Mouse (Mus musculus): Measurements from ENCODE around the gene Grhpr. TPM values are rescaled to one million over a fixed set of nuclear protein-coding genes. Genes with fewer than 3 reads are reported as not detected.

Grhpr gene
- polyA plus RNA-seq, 1 experiment: 5.3 TPM

DNA sequence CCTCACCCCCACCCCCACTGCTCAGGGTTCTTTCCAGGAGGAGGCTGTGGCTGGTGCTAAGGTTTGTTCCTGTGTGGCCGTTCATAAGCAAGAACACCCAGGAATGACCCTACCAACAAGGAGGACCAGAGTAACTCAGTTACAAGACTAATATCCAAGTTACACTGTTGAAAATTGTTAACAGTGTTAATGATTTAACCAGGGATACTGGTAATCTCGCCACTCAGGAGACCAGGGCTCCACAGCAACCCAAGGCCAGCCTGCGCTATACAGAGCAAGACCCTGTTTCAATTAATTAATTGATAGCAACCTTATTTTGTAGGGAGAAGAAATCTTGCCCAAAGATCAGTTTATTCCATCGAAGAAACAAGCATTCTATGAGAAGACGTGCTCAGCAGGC lies 33.7 kb upstream of the Grhpr start:
- no peak for TF ChIP-seq POLR2A (IDR thresholded peaks at IDR 0.05; ENCODE audit: borderline replicate concordance, low read depth, low read length)
- no peak for TF ChIP-seq CTCF (IDR thresholded peaks at IDR 0.05; ENCODE audit: low read depth, low read length)
- Histone ChIP-seq H3K4me1 (ENCODE audit: control insufficient read depth, insufficient read depth, low read length) (no peaks in the 10 kb centered on the region), H3K4me3 (ENCODE audit: insufficient read depth, low read length) (no peak overlapping the region), H3K27ac (ENCODE audit: insufficient read depth, low read depth, low read length) (no peak overlapping the region)

DNA sequence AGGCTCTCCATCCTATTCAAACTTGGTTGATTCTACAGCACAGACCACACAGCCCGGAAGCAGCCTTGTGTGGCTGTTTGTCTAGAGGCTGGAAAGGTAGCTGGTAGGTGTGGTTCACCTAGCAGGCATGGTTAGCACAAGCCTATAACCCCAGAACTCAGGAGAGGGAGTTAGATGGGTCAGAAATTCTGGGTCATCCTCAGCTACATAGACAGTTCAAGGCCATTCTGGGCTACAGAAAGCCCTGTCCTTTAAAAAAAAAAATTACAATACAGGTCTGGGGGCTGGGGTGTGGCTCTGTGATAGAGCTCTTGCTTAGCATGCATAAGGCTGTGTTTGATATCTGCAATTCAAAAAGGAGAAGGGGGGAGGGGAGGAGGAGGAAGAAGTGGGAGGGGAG lies 32.9 kb upstream of the Grhpr start:
- Histone ChIP-seq H3K4me3 (ENCODE audit: insufficient read depth, low read length) (no peak overlapping the region), H3K27ac (ENCODE audit: insufficient read depth, low read depth, low read length) (no peak overlapping the region), H3K4me1 (ENCODE audit: control insufficient read depth, insufficient read depth, low read length) (no peaks in the 10 kb centered on the region)
- TF ChIP-seq CTCF (IDR thresholded peaks at IDR 0.05; ENCODE audit: low read depth, low read length): no peak
- TF ChIP-seq POLR2A (IDR thresholded peaks at IDR 0.05; ENCODE audit: borderline replicate concordance, low read depth, low read length): no peak

DNA sequence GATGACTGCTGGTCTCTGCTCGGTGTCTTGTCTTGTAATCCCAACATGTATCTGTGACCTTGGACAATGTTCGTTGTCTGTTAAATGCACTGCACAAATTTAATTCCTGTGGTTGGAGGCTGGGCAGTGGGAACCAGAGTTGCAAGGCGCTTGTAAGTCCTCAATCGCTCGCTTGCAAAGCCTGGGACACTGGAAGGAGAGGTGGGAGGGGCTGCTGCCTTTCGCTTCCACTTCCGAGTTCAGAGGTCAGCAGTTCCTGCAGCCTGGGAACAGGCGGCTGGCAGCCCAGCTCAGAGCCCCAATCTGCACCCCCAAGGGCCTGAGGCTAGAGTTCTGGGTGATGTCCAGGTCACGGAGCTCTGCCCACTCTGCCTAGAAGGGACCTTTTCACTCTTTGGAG lies 28.2 kb upstream of the Grhpr start:
- Histone ChIP-seq H3K27ac (ENCODE audit: insufficient read depth, low read depth, low read length) (no peak overlapping the region), H3K4me3 (ENCODE audit: insufficient read depth, low read length) (no peak overlapping the region), H3K4me1 (ENCODE audit: control insufficient read depth, insufficient read depth, low read length) (no peaks in the 10 kb centered on the region)
- TF ChIP-seq POLR2A (IDR thresholded peaks at IDR 0.05; ENCODE audit: borderline replicate concordance, low read depth, low read length) (no peak), CTCF (IDR thresholded peaks at IDR 0.05; ENCODE audit: low read depth, low read length) (no peak)

DNA sequence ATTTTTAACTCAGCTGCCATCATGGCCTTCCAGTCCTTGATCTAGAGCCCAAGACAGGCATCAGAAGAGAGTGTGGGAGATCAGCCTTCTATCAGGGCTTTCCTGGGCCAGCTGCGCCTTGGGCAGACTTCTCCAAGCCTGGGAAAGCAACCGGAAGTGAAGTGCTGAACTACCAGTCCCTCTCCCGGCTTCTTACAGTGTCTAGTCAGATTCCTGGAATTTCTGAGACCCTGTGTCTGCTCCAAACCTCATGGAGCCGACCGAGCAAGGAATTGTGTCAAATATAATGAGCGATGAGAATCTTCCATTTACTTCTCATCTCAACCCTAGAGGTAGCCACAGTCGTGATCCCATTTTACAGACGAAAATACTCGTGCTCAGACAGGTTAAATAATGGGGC lies 22.4 kb upstream of the Grhpr start:
- Histone ChIP-seq H3K4me1 (ENCODE audit: control insufficient read depth, insufficient read depth, low read length) (no peaks in the 10 kb centered on the region), H3K27ac (ENCODE audit: insufficient read depth, low read depth, low read length) (no peak overlapping the region), H3K4me3 (ENCODE audit: insufficient read depth, low read length) (no peak overlapping the region)
- TF ChIP-seq POLR2A (IDR thresholded peaks at IDR 0.05; ENCODE audit: borderline replicate concordance, low read depth, low read length) (no peak), CTCF (IDR thresholded peaks at IDR 0.05; ENCODE audit: low read depth, low read length) (no peak)

DNA sequence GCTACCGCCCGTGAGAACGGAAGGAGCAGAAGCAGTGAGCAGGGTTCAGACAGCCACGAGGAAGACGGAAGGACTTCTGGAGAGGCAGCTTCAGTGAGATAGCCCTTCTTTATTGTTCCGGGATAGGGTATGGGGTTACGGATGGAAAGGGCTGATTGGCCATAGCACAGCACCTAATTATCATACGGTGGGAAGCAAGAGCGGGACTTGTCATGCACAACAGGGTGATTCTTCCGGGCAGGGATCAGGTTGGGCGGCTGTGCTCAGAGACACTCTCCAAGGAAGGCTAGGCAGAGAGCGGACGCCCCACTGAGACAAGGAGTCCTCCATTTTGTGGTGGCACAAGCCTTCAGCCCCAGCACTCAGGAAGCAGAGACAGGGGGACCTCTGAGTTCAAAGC lies 22.0 kb upstream of the Grhpr start:
- no peak overlapping the region for H3K27ac ChIP-seq (ENCODE audit: insufficient read depth, low read depth, low read length)
- no peaks in the 10 kb centered on the region for H3K4me1 ChIP-seq (ENCODE audit: control insufficient read depth, insufficient read depth, low read length)
- no peak for TF ChIP-seq POLR2A (IDR thresholded peaks at IDR 0.05; ENCODE audit: borderline replicate concordance, low read depth, low read length)
- TF ChIP-seq CTCF (IDR thresholded peaks at IDR 0.05; ENCODE audit: low read depth, low read length): no peak

DNA sequence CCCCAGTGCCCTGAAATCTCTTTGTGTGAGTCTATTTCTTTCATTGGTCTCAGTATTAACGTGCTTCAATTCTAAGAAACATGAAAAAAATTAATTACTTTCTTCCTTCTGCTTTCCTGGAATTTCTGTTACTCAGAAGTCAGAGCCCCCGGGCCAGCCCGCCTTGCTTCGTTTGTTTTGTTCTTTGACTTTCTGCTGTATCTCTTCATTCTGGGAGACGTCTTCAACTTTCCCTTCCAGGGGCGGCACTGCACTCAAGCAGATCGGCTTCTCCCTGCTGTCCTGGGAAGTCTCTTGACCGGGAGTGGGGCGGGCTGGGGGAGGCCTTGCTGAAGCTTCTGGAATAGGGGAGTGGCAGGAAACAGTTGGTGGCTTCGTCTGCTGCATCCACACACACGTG lies 18.0 kb upstream of the Grhpr start:
- no peak overlapping the region for H3K27ac ChIP-seq (ENCODE audit: insufficient read depth, low read depth, low read length)
- H3K4me3 ChIP-seq (ENCODE audit: insufficient read depth, low read length): no peak overlapping the region

More for the DNA sequence above, 22.0 kb upstream of the Grhpr start:
- no peak overlapping the region for H3K4me3 ChIP-seq (ENCODE audit: insufficient read depth, low read length)

DNA sequence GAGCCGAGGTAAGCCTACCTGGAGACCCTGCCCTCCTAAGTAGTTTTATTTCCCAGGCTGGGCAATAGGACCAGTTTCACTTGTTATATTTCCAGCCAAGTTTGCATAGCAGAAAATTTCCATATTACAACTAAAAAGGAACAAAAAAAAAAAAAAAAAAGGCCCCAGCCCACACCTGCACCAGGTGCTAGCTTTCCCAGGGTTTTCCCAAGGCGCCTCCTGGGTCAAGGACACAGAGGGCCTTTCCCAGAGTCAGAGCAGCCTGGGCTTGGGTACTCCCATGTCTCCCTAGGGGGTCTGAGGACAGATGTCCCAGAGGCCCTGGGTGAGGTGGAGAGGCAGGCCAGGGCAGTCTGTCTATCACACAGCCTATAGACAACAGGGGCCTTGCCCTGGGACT lies 16.0 kb upstream of the Grhpr start:
- no peak overlapping the region for H3K27ac ChIP-seq (ENCODE audit: insufficient read depth, low read depth, low read length)
- TF ChIP-seq CTCF (IDR thresholded peaks at IDR 0.05; ENCODE audit: low read depth, low read length) (no peak), POLR2A (IDR thresholded peaks at IDR 0.05; ENCODE audit: borderline replicate concordance, low read depth, low read length) (no peak)
- H3K4me3 ChIP-seq (ENCODE audit: insufficient read depth, low read length): no peak overlapping the region
- no peaks in the 10 kb centered on the region for H3K4me1 ChIP-seq (ENCODE audit: control insufficient read depth, insufficient read depth, low read length)

More for the DNA sequence above, 18.0 kb upstream of the Grhpr start:
- TF ChIP-seq CTCF (IDR thresholded peaks at IDR 0.05; ENCODE audit: low read depth, low read length) (no peak), POLR2A (IDR thresholded peaks at IDR 0.05; ENCODE audit: borderline replicate concordance, low read depth, low read length) (no peak)
- no peaks in the 10 kb centered on the region for H3K4me1 ChIP-seq (ENCODE audit: control insufficient read depth, insufficient read depth, low read length)

DNA sequence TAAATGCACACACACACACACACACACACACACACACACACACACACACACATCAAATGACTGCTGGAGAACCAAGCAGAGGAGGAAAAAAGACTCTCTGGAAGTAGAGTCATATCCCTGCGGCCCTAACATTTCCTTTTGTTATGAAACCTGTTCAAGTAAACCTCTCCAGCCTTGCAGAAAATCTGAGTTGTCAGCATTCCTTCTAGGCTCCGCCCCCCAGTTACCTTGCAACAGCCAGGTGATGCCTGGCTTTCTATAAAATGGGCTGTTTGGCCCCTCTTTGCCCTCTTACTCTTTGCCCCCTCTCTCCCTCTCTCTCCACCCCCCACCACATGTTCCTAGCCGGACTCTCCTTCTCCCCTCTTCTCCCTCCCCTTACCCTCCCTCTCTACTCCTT lies 15.5 kb upstream of the Grhpr start:
- H3K4me3 ChIP-seq (ENCODE audit: insufficient read depth, low read length): no peak overlapping the region

DNA sequence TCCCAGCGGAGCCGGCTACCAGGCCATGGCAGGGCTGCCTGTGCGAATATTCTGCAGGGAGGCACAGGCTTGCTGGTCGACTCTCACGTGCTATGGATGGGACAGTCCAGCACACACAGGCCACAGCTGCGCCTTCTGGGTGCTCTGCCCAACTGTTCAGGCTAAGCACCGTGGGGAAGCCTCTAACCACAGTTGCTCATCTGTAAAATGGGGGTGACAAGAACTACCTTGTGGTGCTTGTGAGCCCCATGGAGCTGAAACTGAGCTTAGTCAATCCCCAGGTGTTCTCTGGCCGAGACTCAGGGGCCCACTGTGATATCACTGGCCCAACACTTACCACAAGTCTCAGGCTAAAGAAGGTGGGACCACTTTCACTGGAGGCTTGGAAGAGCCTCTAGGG lies 13.8 kb upstream of the Grhpr start:
- no peak overlapping the region for H3K27ac ChIP-seq (ENCODE audit: insufficient read depth, low read depth, low read length)
- TF ChIP-seq POLR2A (IDR thresholded peaks at IDR 0.05; ENCODE audit: borderline replicate concordance, low read depth, low read length) (no peak), CTCF (IDR thresholded peaks at IDR 0.05; ENCODE audit: low read depth, low read length) (no peak)
- H3K4me1 ChIP-seq (ENCODE audit: control insufficient read depth, insufficient read depth, low read length): no peaks in the 10 kb centered on the region
- H3K4me3 ChIP-seq (ENCODE audit: insufficient read depth, low read length): no peak overlapping the region

More for the DNA sequence above, 15.5 kb upstream of the Grhpr start:
- Histone ChIP-seq H3K27ac (ENCODE audit: insufficient read depth, low read depth, low read length) (no peak overlapping the region), H3K4me1 (ENCODE audit: control insufficient read depth, insufficient read depth, low read length) (no peaks in the 10 kb centered on the region)
- TF ChIP-seq CTCF (IDR thresholded peaks at IDR 0.05; ENCODE audit: low read depth, low read length) (no peak), POLR2A (IDR thresholded peaks at IDR 0.05; ENCODE audit: borderline replicate concordance, low read depth, low read length) (no peak)

DNA sequence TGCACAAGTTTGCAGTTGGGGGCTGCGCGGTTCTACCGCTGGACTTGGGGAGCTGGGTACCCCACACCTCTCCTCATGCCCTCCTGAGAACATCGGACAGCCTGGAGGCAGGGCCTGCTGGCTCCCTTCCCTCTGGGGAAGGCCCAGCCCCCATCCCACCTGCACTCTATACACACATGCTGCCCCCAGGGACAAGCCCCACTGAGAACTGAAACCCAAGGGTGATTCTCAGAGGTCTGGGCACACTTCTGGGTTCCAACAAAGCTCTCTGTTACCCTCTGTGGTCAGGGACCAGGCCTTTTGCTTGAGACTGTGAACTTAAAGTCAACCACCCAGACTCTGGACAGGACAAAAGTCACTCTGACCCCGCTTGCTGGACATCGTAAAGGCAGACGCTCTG lies 11.1 kb upstream of the Grhpr start:
- Histone ChIP-seq H3K27ac (ENCODE audit: insufficient read depth, low read depth, low read length) (no peak overlapping the region), H3K4me3 (ENCODE audit: insufficient read depth, low read length) (no peak overlapping the region), H3K4me1 (ENCODE audit: control insufficient read depth, insufficient read depth, low read length) (no peaks in the 10 kb centered on the region)
- TF ChIP-seq POLR2A (IDR thresholded peaks at IDR 0.05; ENCODE audit: borderline replicate concordance, low read depth, low read length) (no peak), CTCF (IDR thresholded peaks at IDR 0.05; ENCODE audit: low read depth, low read length) (no peak)

DNA sequence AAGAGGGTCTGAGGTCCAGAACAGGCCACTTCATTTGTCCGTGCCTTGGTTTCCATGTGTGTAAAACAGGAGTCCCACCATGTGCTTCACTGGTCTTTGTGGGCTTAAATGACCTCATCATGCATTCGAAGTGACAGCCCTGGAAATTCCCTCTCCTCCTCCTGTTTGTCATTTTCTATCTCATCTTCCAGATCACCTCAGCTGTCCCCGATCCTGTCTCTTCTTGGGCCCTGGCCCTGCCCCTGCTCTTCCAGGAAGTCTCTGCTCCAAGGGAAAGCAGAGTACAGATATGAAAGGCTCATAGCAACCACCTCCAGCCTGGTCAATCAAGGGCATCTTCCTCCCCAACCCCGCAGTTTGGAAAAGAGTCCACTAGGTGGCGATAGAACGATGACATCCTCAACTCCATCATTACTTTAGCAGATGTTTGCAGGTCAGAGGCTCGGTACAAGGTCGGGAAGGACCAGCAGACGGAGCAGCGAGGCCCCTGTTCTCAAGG lies 10.5 kb upstream of the Grhpr start:
- Histone ChIP-seq H3K4me3 (ENCODE audit: insufficient read depth, low read length) (no peak overlapping the region), H3K4me1 (ENCODE audit: control insufficient read depth, insufficient read depth, low read length) (no peaks in the 10 kb centered on the region), H3K27ac (ENCODE audit: insufficient read depth, low read depth, low read length) (no peak overlapping the region)
- TF ChIP-seq POLR2A (IDR thresholded peaks at IDR 0.05; ENCODE audit: borderline replicate concordance, low read depth, low read length): no peak
- TF ChIP-seq CTCF (IDR thresholded peaks at IDR 0.05; ENCODE audit: low read depth, low read length): peak; percentile 74

Measured in bone marrow macrophage, adult 2 months (primary cell).